Mouse (Mus musculus): ENCODE measurements at regions not wholly inside any gene's neighbourhood (a gene's known extent, or its start where the extent isn't known, plus 50 kb on each side); places are given as distances from the start of the nearest gene placed in this dataset.
A peak's percentile ranks its signal among the peaks of the same experiment; 100 is the strongest.

DNA sequence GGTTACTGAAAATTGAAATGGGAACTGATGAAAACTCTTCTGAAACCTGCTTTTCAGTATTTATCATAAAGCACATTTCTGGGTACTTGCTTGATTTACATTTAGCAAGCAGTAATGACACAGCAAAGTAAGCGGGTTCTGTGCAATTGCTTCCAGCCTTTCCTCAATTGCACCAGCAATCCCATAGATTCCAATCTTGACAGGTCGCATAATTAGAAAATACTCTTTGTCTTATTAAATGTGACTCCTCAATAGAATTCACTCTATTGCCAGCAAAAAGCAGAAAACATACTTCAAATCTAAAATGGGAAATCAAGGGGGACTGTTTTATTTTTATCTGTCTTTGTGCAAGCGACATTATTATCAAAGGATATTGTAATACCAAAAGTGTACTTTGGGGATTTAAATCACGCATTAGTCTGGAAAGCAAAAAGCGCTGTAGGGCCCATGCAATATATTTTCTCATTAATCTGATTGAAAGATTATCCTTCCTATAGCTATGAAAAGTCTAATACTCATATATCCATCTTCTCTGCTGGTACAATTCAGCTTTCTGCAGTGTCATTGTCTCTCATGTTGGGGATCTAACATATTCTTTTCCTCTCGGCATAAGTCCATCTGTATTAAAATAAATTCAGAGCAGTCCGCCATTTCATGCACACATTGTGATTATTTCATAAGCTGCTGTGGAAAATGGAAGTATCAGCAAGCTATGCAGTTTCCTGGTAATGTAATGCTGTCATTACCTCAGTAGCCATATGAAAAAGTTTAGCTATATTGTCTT, 1305.8 kb upstream of the Gm8797 start:
- Histone ChIP-seq H3K4me1 (no peaks in the 10 kb centered on the region), H3K4me2 (replicated peaks) (no peak overlapping the region), H3K27ac (no peak overlapping the region), H3K9me3 (no peaks in the 10 kb centered on the region), H3K36me3 (no peaks in the 10 kb centered on the region), H3K4me3 (no peak overlapping the region), H3K27me3 (replicated peaks) (no peaks in the 10 kb centered on the region), H3K9ac (no peak overlapping the region)
- 74% methylated on average over 7 of the region's 7 CpGs for WGBS
- ATAC-seq (ENCODE audit: low FRiP score, low read depth): peak; percentile 50; the same call in 1 of the 2 replicates

GRCm38 (mm10) chr3:4468031-4468430, 1282.6 kb upstream of the Gm8797 start:
- no peak overlapping the region for H3K27ac ChIP-seq
- ATAC-seq (ENCODE audit: low FRiP score, low read depth): no peak

More at GRCm38 (mm10) chr3:4468031-4468430, 1282.6 kb upstream of the Gm8797 start:
- H3K4me2 ChIP-seq (replicated peaks): no peak overlapping the region
- H3K9me3 ChIP-seq: no peaks in the 10 kb centered on the region
- no peaks in the 10 kb centered on the region for H3K4me1 ChIP-seq
- no peak overlapping the region for H3K4me3 ChIP-seq
- H3K36me3 ChIP-seq: no peaks in the 10 kb centered on the region
- no peaks in the 10 kb centered on the region for H3K27me3 ChIP-seq (replicated peaks)
- H3K9ac ChIP-seq: no peak overlapping the region
